Mouse (Mus musculus): ENCODE data around the gene Nutf2. TPM values are rescaled to one million over a fixed set of nuclear protein-coding genes. Genes with fewer than 3 reads are reported as not detected.

Nutf2 gene
- polyA plus RNA-seq, 1 experiment from 2014 or later, result 329 TPM

- Histone ChIP-seq H3K27ac (ENCODE audit: low read depth, low read length) (no peak overlapping the region), H3K4me3 (ENCODE audit: low read length) (no peak overlapping the region), H3K9me3 (ENCODE audit: control insufficient read depth, low read length) (no peaks in the 10 kb centered on the region), H3K27me3 (ENCODE audit: control insufficient read depth, insufficient read depth, low read length) (no peaks in the 10 kb centered on the region), H3K4me2 (replicated peaks; ENCODE audit: low read depth, low read length) (no peak overlapping the region), H3K4me1 (ENCODE audit: control insufficient read depth, insufficient read depth, low read length) (peaks cover 18% of the 10 kb centered on the region; the same call in 1 of the 2 replicates), H3K9ac (ENCODE audit: low read depth, low read length) (no peak overlapping the region), H3K36me3 (ENCODE audit: control insufficient read depth, insufficient read depth, low read length) (peaks cover 20% of the 10 kb centered on the region)
- 0 out of 2 replicates have a peak, but pooled peaks have one; percentile 0 for ATAC-seq (ENCODE audit: low FRiP score, low TSS enrichment)
- WGBS, result 80% methylated on average over 12 of the region's 12 CpGs
Measured at GRCm38 (mm10) chr8:105852146-105852729, 8.1 kb upstream of the Nutf2 start.

- ATAC-seq (ENCODE audit: low FRiP score, low TSS enrichment), result no peak
- no peaks in the 10 kb centered on the region for H3K9me3 ChIP-seq (ENCODE audit: control insufficient read depth, low read length)
- H3K27me3 ChIP-seq (ENCODE audit: control insufficient read depth, insufficient read depth, low read length), result no peaks in the 10 kb centered on the region
- H3K36me3 ChIP-seq (ENCODE audit: control insufficient read depth, insufficient read depth, low read length), result peaks cover 15% of the 10 kb centered on the region
- H3K4me1 ChIP-seq (ENCODE audit: control insufficient read depth, insufficient read depth, low read length), result peaks cover 21% of the 10 kb centered on the region; the same call in 1 of the 2 replicates
- no peak within 1 kb of the TSS for H3K4me2 ChIP-seq (replicated peaks; ENCODE audit: low read depth, low read length)
- no peak within 1 kb of the TSS for H3K27ac ChIP-seq (ENCODE audit: low read depth, low read length)
- 93% methylated on average over 3 of the region's 3 CpGs for WGBS
- H3K9ac ChIP-seq (ENCODE audit: low read depth, low read length), result no peak within 1 kb of the TSS
- H3K4me3 ChIP-seq (ENCODE audit: low read length), result no peak within 1 kb of the TSS
Measured at GRCm38 (mm10) chr8:105853178-105853577, 7.2 kb upstream of the Nutf2 start, which contains the start of gene Cenpt. TSS of gene Cenpt (minus strand) at chr8:105853278.

GRCm38 (mm10) chr8:105854303-105854702, 6.1 kb upstream of the Nutf2 start:
- H3K9ac ChIP-seq (ENCODE audit: low read depth, low read length), result peak overlapping the region; percentile 85; the same call in 1 of the 2 replicates
- no peaks in the 10 kb centered on the region for H3K9me3 ChIP-seq (ENCODE audit: control insufficient read depth, low read length)
- H3K4me2 ChIP-seq (replicated peaks; ENCODE audit: low read depth, low read length), result peak overlapping the region; percentile 35; the same call in 1 of the 2 replicates
- no peaks in the 10 kb centered on the region for H3K27me3 ChIP-seq (ENCODE audit: control insufficient read depth, insufficient read depth, low read length)
- peak overlapping the region; percentile 82 for H3K4me3 ChIP-seq (ENCODE audit: low read length)
- peaks cover 4% of the 10 kb centered on the region for H3K36me3 ChIP-seq (ENCODE audit: control insufficient read depth, insufficient read depth, low read length)
- WGBS, result 25% methylated on average over 8 of the region's 8 CpGs
- peaks cover 25% of the 10 kb centered on the region for H3K4me1 ChIP-seq (ENCODE audit: control insufficient read depth, insufficient read depth, low read length)
- H3K27ac ChIP-seq (ENCODE audit: low read depth, low read length), result peak overlapping the region; percentile 51; the same call in 1 of the 2 replicates
- ATAC-seq (ENCODE audit: low FRiP score, low TSS enrichment), result no peak; the same call in 1 of the 2 replicates

GRCm38 (mm10) chr8:105854715-105855216, 5.6 kb upstream of the Nutf2 start, which contains the start of gene Thap11:
TSS of gene Thap11 (plus strand) at chr8:105855132.
- WGBS, result under 1% methylated on average over 43 of the region's 43 CpGs
- no peaks in the 10 kb centered on the region for H3K9me3 ChIP-seq (ENCODE audit: control insufficient read depth, low read length)
- peak within 1 kb of the TSS; percentile 82 for H3K4me3 ChIP-seq (ENCODE audit: low read length)
- peak; percentile 89 for ATAC-seq (ENCODE audit: low FRiP score, low TSS enrichment)
- H3K27ac ChIP-seq (ENCODE audit: low read depth, low read length), result peak within 1 kb of the TSS; percentile 65
- peak within 1 kb of the TSS; percentile 96 for H3K4me2 ChIP-seq (replicated peaks; ENCODE audit: low read depth, low read length)
- peak within 1 kb of the TSS; percentile 85 for H3K9ac ChIP-seq (ENCODE audit: low read depth, low read length)
- H3K4me1 ChIP-seq (ENCODE audit: control insufficient read depth, insufficient read depth, low read length), result peaks cover 29% of the 10 kb centered on the region
- no peaks in the 10 kb centered on the region for H3K27me3 ChIP-seq (ENCODE audit: control insufficient read depth, insufficient read depth, low read length)
- H3K36me3 ChIP-seq (ENCODE audit: control insufficient read depth, insufficient read depth, low read length), result 0 out of 2 replicates have a peak, but pooled peaks cover 3% of the 10 kb centered on the region

- Histone ChIP-seq H3K4me3 (ENCODE audit: low read length) (peak overlapping the region; percentile 82), H3K27me3 (ENCODE audit: control insufficient read depth, insufficient read depth, low read length) (no peaks in the 10 kb centered on the region), H3K27ac (ENCODE audit: low read depth, low read length) (peak overlapping the region; percentile 65), H3K9ac (ENCODE audit: low read depth, low read length) (peak overlapping the region; percentile 85), H3K36me3 (ENCODE audit: control insufficient read depth, insufficient read depth, low read length) (0 out of 2 replicates have a peak, but pooled peaks cover 3% of the 10 kb centered on the region), H3K9me3 (ENCODE audit: control insufficient read depth, low read length) (no peaks in the 10 kb centered on the region), H3K4me2 (replicated peaks; ENCODE audit: low read depth, low read length) (peak overlapping the region; percentile 96), H3K4me1 (ENCODE audit: control insufficient read depth, insufficient read depth, low read length) (peaks cover 29% of the 10 kb centered on the region)
- WGBS, result under 1% methylated on average over 67 of the region's 71 CpGs
- peak; percentile 1; the same call in 1 of the 2 replicates for ATAC-seq (ENCODE audit: low FRiP score, low TSS enrichment)
Measured at GRCm38 (mm10) chr8:105855248-105856167, 4.9 kb upstream of the Nutf2 start.

- Histone ChIP-seq H3K4me3 (ENCODE audit: low read length) (peak overlapping the region; percentile 82), H3K9ac (ENCODE audit: low read depth, low read length) (peak overlapping the region; percentile 85), H3K4me2 (replicated peaks; ENCODE audit: low read depth, low read length) (peak overlapping the region; percentile 96), H3K27me3 (ENCODE audit: control insufficient read depth, insufficient read depth, low read length) (no peaks in the 10 kb centered on the region), H3K27ac (ENCODE audit: low read depth, low read length) (no peak overlapping the region), H3K4me1 (ENCODE audit: control insufficient read depth, insufficient read depth, low read length) (peaks cover 25% of the 10 kb centered on the region), H3K9me3 (ENCODE audit: control insufficient read depth, low read length) (no peaks in the 10 kb centered on the region), H3K36me3 (ENCODE audit: control insufficient read depth, insufficient read depth, low read length) (0 out of 2 replicates have a peak, but pooled peaks cover 3% of the 10 kb centered on the region)
- no peak for ATAC-seq (ENCODE audit: low FRiP score, low TSS enrichment)
- 15% methylated on average over 15 of the region's 15 CpGs for WGBS
Measured at GRCm38 (mm10) chr8:105856168-105856835, 4.1 kb upstream of the Nutf2 start.

GRCm38 (mm10) chr8:105858495-105858894, 1.9 kb upstream of the Nutf2 start:
- Histone ChIP-seq H3K4me1 (ENCODE audit: control insufficient read depth, insufficient read depth, low read length) (peaks cover 35% of the 10 kb centered on the region), H3K9me3 (ENCODE audit: control insufficient read depth, low read length) (no peaks in the 10 kb centered on the region), H3K36me3 (ENCODE audit: control insufficient read depth, insufficient read depth, low read length) (peaks cover 3% of the 10 kb centered on the region; the same call in 1 of the 2 replicates), H3K4me2 (replicated peaks; ENCODE audit: low read depth, low read length) (no peak overlapping the region), H3K27me3 (ENCODE audit: control insufficient read depth, insufficient read depth, low read length) (no peaks in the 10 kb centered on the region), H3K27ac (ENCODE audit: low read depth, low read length) (no peak overlapping the region), H3K4me3 (ENCODE audit: low read length) (no peak overlapping the region), H3K9ac (ENCODE audit: low read depth, low read length) (no peak overlapping the region)
- WGBS, result 92% methylated on average over 5 of the region's 5 CpGs
- no peak for ATAC-seq (ENCODE audit: low FRiP score, low TSS enrichment)

- no peak overlapping the region for H3K4me3 ChIP-seq (ENCODE audit: low read length)
- 67% methylated on average over 5 of the region's 5 CpGs for WGBS
- no peak overlapping the region; the same call in 1 of the 2 replicates for H3K9ac ChIP-seq (ENCODE audit: low read depth, low read length)
- no peak for ATAC-seq (ENCODE audit: low FRiP score, low TSS enrichment)
- H3K27ac ChIP-seq (ENCODE audit: low read depth, low read length), result peak overlapping the region; percentile 63; the same call in 1 of the 2 replicates
- peaks cover 35% of the 10 kb centered on the region for H3K4me1 ChIP-seq (ENCODE audit: control insufficient read depth, insufficient read depth, low read length)
- no peaks in the 10 kb centered on the region for H3K27me3 ChIP-seq (ENCODE audit: control insufficient read depth, insufficient read depth, low read length)
- 0 out of 2 replicates have a peak overlapping the region, but pooled peaks have one; percentile 27 for H3K4me2 ChIP-seq (replicated peaks; ENCODE audit: low read depth, low read length)
- peaks cover 3% of the 10 kb centered on the region; the same call in 1 of the 2 replicates for H3K36me3 ChIP-seq (ENCODE audit: control insufficient read depth, insufficient read depth, low read length)
- no peaks in the 10 kb centered on the region for H3K9me3 ChIP-seq (ENCODE audit: control insufficient read depth, low read length)
Measured at GRCm38 (mm10) chr8:105859314-105859713, 1.1 kb upstream of the Nutf2 start.
